Mouse (Mus musculus): ENCODE measurements around the gene Fsd1.

DNA sequence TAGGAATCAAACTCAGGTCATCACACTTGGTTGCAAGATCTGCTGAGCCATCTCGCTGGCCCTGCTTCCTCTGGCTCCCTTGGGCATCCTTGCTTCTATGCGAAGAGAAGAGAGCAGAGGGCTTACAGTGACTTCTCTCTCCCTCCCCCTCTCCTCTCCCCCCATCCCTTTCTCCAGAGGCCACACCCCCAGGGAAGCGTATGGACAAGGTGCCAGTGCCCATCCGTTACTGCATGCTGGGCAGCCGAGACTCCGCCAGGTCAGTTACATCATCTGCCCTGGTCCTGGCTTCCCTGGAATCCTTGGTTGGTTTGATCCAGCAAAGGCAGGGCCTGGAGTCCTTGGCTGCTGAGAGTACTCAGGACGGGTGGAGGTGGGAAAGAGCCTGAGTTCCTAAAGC, 25.1 kb downstream of the Fsd1 start:
- no peak for TF ChIP-seq MAFK (IDR thresholded peaks at IDR 0.05; ENCODE audit: insufficient replicate concordance, low read length)
- no peak for TF ChIP-seq ZNF384 (IDR thresholded peaks at IDR 0.05; ENCODE audit: low read depth, low read length)
- no peak for TF ChIP-seq CTCF (conservative IDR thresholded peaks at IDR 0.05 in 1 of 2, IDR thresholded peaks at IDR 0.05 in 1 of 2; ENCODE audit: low read depth in 2 of 2, low read length in 2 of 2)

Measured in CH12.LX (cell line).